Mouse (Mus musculus): ENCODE data around the gene Olfr146. TPM values are rescaled to one million over a fixed set of nuclear protein-coding genes. Genes with fewer than 3 reads are reported as not detected.

Gene Olfr146
- not detected in 2 replicates for polyA plus RNA-seq (2015; fragmentation: Nextera tagmentation; extraction: Ambion mirVana)

DNA sequence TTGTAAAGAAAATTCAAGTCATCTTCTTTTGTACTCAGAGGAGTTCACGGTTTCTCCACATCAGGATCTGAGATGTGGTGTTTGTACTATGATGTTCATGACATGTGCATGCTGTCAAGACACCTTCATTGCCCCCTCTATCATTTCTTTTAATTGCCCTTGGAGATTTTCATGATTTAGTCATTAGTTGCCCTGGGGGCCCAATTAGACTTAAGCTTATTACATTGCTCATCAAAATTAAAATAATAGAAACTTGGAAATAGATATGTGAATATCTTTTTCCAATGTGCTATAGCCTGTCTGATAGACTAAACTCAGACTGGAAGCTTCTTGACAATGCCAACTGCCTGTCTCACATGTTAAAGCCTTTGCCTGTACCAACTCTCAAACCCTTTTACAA is at the start of gene Olfr146:
Gene Olfr146, minus strand, starts transcription at position 101 of the 400 bp plus-strand sequence.
- Histone ChIP-seq H3K4me3 (no peak within 1 kb of the TSS), H3K9me3 (no peaks in the 10 kb centered on the region), H3K4me2 (no peak within 1 kb of the TSS), H3K9ac (no peak within 1 kb of the TSS), H3K27me3 (no peaks in the 10 kb centered on the region), H3K36me3 (no peaks in the 10 kb centered on the region), H3K27ac (no peak within 1 kb of the TSS), H3K4me1 (no peaks in the 10 kb centered on the region)
- ATAC-seq (ENCODE audit: insufficient number of reproducible peaks, insufficient read depth, low FRiP score, low TSS enrichment, low read depth) = no peak
- WGBS = 73% methylated on average over 1 of the region's 1 CpGs

DNA sequence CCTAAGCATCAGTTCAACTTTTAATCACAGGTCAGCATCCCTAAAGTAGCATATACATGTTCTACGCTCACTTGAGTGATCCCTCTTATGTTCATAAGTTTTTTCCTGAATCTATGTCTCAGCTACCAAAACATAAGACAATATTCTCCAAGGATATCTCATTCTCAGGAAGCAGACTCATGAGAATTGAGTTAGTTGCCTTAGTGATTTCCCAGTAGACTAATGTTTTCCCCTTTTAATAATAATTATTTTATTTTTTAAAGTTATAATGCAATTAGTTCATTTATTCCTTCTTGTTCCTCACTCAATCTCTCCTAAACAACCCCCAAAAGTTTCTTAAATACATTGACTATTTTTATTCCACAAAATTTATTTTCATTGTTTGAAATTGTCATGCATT is 41.7 kb upstream of the Olfr146 start, which contains the start of gene Olfr937:
Gene Olfr937, minus strand, starts transcription at position 101 of the 400 bp plus-strand sequence.
- H3K27me3 ChIP-seq = no peaks in the 10 kb centered on the region
- no peaks in the 10 kb centered on the region for H3K4me1 ChIP-seq
- H3K27ac ChIP-seq = no peak within 1 kb of the TSS
- ATAC-seq (ENCODE audit: insufficient number of reproducible peaks, insufficient read depth, low FRiP score, low TSS enrichment, low read depth) = no peak
- H3K9ac ChIP-seq = no peak within 1 kb of the TSS
- 79% methylated on average over 1 of the region's 1 CpGs for WGBS
- no peak within 1 kb of the TSS for H3K4me3 ChIP-seq
- no peaks in the 10 kb centered on the region for H3K36me3 ChIP-seq
- H3K9me3 ChIP-seq = no peaks in the 10 kb centered on the region
- H3K4me2 ChIP-seq = no peak within 1 kb of the TSS

DNA sequence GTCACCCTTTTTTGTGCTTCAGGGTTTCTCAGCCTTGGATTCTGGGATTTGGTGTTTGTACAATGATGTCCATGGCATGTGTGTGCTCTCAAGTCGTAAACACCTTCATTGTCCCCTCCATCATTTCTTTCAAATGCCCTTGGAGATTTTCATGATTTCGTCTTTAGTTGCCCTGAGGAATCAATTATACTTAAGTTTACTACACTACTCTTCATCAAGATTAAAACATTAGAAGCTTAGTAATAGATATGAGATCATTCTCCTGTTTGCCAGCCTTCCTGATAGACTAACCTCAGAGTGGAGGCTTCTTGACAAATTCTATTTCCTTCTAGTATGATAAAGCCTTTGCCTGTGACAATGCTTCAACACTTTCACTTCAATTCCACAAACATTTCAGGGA is 23.6 kb downstream of the Olfr146 start, which contains the start of gene Olfr935:
Gene Olfr935, minus strand, starts transcription at position 101 of the 400 bp plus-strand sequence.
- H3K9ac ChIP-seq = no peak within 1 kb of the TSS
- no peaks in the 10 kb centered on the region for H3K27me3 ChIP-seq
- no peak for ATAC-seq (ENCODE audit: insufficient number of reproducible peaks, insufficient read depth, low FRiP score, low TSS enrichment, low read depth)
- H3K9me3 ChIP-seq = no peaks in the 10 kb centered on the region
- H3K4me1 ChIP-seq = no peaks in the 10 kb centered on the region
- 72% methylated on average over 2 of the region's 2 CpGs for WGBS
- no peak within 1 kb of the TSS for H3K27ac ChIP-seq
- H3K36me3 ChIP-seq = no peaks in the 10 kb centered on the region
- no peak within 1 kb of the TSS for H3K4me2 ChIP-seq
- no peak within 1 kb of the TSS for H3K4me3 ChIP-seq

DNA sequence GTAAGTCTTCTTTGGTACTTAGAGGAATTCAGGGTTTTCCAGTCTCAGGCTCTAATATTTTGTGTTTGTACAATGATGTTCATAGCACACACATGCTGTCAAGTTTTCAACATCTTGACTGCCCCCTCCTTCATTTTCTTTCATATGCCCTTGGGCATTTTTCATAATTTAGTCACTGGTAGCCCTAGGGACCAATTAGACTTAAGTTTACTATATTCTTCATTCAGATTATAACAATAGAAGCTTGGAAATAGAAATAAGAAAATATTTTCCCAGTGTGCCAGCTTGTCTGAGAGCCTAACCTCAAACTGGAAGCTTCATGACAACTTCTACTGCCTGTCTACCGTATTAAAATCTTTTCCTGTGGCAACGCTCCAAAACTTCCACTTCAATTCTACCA is 35.0 kb downstream of the Olfr146 start, which contains the start of gene Olfr934:
Gene Olfr934, minus strand, starts transcription at position 101 of the 400 bp plus-strand sequence.
- H3K36me3 ChIP-seq = no peaks in the 10 kb centered on the region
- no peak within 1 kb of the TSS for H3K27ac ChIP-seq
- WGBS = 90% methylated on average over 2 of the region's 2 CpGs
- H3K4me2 ChIP-seq = no peak within 1 kb of the TSS
- H3K9me3 ChIP-seq = no peaks in the 10 kb centered on the region
- H3K4me1 ChIP-seq = no peaks in the 10 kb centered on the region
- no peak within 1 kb of the TSS for H3K9ac ChIP-seq
- no peaks in the 10 kb centered on the region for H3K27me3 ChIP-seq
- ATAC-seq (ENCODE audit: insufficient number of reproducible peaks, insufficient read depth, low FRiP score, low TSS enrichment, low read depth) = no peak
- H3K4me3 ChIP-seq = no peak within 1 kb of the TSS

DNA sequence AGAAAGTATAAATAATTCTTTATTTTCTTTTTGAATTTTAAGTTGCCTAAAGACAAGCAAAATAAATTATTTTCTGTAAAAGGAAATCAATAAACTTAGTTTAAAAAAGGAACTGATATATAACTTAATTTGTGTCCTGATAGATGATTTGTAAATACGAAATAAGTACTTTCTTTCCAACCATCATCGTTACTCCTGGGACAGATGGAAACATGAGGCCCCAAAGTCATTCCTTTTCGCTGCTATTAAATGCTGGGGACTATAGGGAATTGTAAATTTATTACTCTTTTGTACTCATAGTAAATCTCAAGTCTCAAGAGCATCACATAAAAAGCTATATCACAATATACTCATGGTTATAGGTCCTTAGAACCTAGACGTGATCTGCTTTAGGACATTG is 51.2 kb downstream of the Olfr146 start, which contains the start of gene Olfr933:
Gene Olfr933, plus strand, starts transcription at position 301 of the 400 bp plus-strand sequence.
- H3K36me3 ChIP-seq = no peaks in the 10 kb centered on the region
- H3K27ac ChIP-seq = no peak within 1 kb of the TSS
- ATAC-seq (ENCODE audit: insufficient number of reproducible peaks, insufficient read depth, low FRiP score, low TSS enrichment, low read depth) = no peak
- H3K9me3 ChIP-seq = no peaks in the 10 kb centered on the region; the same call in 1 of the 2 replicates
- H3K4me1 ChIP-seq = no peaks in the 10 kb centered on the region
- 83% methylated on average over 4 of the region's 4 CpGs for WGBS
- H3K4me3 ChIP-seq = no peak within 1 kb of the TSS
- H3K4me2 ChIP-seq = no peak within 1 kb of the TSS
- H3K9ac ChIP-seq = no peak within 1 kb of the TSS
- no peaks in the 10 kb centered on the region for H3K27me3 ChIP-seq

Small RNA genes lying within 50 kb of the gene (microRNA-seq; reads per million reads assigned to microRNA genes)
- not detected for gene Gm25529

Other genes with a start within 250 kb of the Olfr146 start
- not detected in 2 replicates for gene Olfr922, start 208.8 kb downstream of the Olfr146 start, polyA plus RNA-seq (2015; fragmentation: Nextera tagmentation; extraction: Ambion mirVana)
- gene Olfr923, start 196.8 kb downstream of the Olfr146 start, polyA plus RNA-seq (2015; fragmentation: Nextera tagmentation; extraction: Ambion mirVana) = 0.10 TPM in 1 of 2 replicates, not detected in the other
- gene Olfr924, start 178.9 kb downstream of the Olfr146 start, polyA plus RNA-seq (2015; fragmentation: Nextera tagmentation; extraction: Ambion mirVana) = not detected in 2 replicates
- not detected in 2 replicates for gene Olfr26, start 168.3 kb downstream of the Olfr146 start, polyA plus RNA-seq (2015; fragmentation: Nextera tagmentation; extraction: Ambion mirVana)
- not detected in 2 replicates for gene Olfr926, start 146.3 kb downstream of the Olfr146 start, polyA plus RNA-seq (2015; fragmentation: Nextera tagmentation; extraction: Ambion mirVana)
- not detected in 2 replicates for gene Olfr930, start 93.6 kb downstream of the Olfr146 start, polyA plus RNA-seq (2015; fragmentation: Nextera tagmentation; extraction: Ambion mirVana)
- gene Olfr933, start 51.1 kb downstream of the Olfr146 start, polyA plus RNA-seq (2015; fragmentation: Nextera tagmentation; extraction: Ambion mirVana) = not detected in 2 replicates
- not detected in 2 replicates for gene Olfr934, start 35.1 kb downstream of the Olfr146 start, polyA plus RNA-seq (2015; fragmentation: Nextera tagmentation; extraction: Ambion mirVana)
- not detected in 2 replicates for gene Olfr935, start 23.7 kb downstream of the Olfr146 start, polyA plus RNA-seq (2015; fragmentation: Nextera tagmentation; extraction: Ambion mirVana)
- not detected in 2 replicates for gene Olfr937, start 41.6 kb upstream of the Olfr146 start, polyA plus RNA-seq (2015; fragmentation: Nextera tagmentation; extraction: Ambion mirVana)
- not detected in 2 replicates for gene Olfr938, start 55.5 kb upstream of the Olfr146 start, polyA plus RNA-seq (2015; fragmentation: Nextera tagmentation; extraction: Ambion mirVana)
- not detected in 2 replicates for gene Olfr27, start 104.8 kb upstream of the Olfr146 start, polyA plus RNA-seq (2015; fragmentation: Nextera tagmentation; extraction: Ambion mirVana)
- not detected in 2 replicates for gene Olfr943, start 142.9 kb upstream of the Olfr146 start, polyA plus RNA-seq (2015; fragmentation: Nextera tagmentation; extraction: Ambion mirVana)
- gene Olfr944, start 178.5 kb upstream of the Olfr146 start, polyA plus RNA-seq (2015; fragmentation: Nextera tagmentation; extraction: Ambion mirVana) = not detected in 2 replicates
- gene Olfr1537, start 226.6 kb upstream of the Olfr146 start, polyA plus RNA-seq (2015; fragmentation: Nextera tagmentation; extraction: Ambion mirVana) = not detected in 2 replicates

Measured in embryonic facial prominence, embryonic 13.5 days (tissue).